Mouse (Mus musculus): ENCODE measurements around the gene Keg1. TPM values are rescaled to one million over a fixed set of nuclear protein-coding genes. Genes with fewer than 3 reads are reported as not detected.
"Not testable (repeated sequence)": the region's sequence is repeated elsewhere in the genome, so short reads cannot be mapped to it uniquely, and the experiment has no call there.

The Keg1 gene
- not detected in 2 replicates for polyA plus RNA-seq (2016; fragmentation: Nextera tagmentation; extraction: Ambion mirVana)

DNA sequence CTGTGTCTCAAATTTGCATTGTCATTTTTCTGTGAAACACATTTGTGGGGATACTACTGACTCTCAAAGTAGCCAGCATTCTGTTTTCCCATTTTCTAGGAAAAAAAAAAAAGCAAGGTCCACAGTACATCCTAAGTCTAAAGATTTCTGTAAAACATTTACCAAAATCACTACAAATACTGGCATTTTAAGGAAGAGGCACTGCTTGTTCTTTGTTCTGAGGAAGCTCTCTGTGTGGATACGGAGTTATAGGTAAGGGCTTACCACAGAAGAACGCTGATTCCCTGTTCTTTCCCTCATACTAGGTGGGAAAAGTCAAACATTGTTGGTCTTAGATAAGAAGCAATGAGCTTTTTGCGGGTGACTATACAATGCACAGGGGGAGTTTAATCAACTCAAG lies at the start of gene Keg1:
TSS of gene Keg1 (plus strand) at position 197 of the 400 bp plus-strand sequence.
- Histone ChIP-seq H3K4me2 (replicated peaks) (no peak within 1 kb of the TSS), H3K4me1 (no peaks in the 10 kb centered on the region), H3K27ac (no peak within 1 kb of the TSS), H3K9ac (no peak within 1 kb of the TSS), H3K36me3 (no peaks in the 10 kb centered on the region), H3K4me3 (no peak within 1 kb of the TSS), H3K27me3 (no peaks in the 10 kb centered on the region), H3K9me3 (replicated peaks) (no peaks in the 10 kb centered on the region)
- no peak for ATAC-seq (ENCODE audit: low FRiP score)
- WGBS, result 83% methylated on average over 3 of the region's 3 CpGs

DNA sequence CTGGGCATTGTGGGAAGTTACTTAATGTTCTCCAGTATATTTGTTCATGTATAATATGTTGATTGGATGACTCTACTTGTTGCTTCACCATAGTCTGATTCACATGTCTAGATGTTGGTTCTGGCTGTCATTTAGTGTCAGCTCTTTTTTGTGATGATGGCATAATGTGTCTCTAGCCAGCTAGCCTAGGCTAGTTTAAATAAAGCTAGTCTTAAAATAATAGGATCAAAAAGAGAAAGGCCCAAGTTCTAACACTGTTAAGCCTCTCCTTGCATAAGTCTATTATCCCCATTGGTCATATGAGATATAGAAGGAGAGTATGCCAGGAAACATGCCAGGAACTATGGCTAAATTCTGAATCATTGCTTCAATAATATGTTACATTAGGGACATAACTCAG lies 46.1 kb upstream of the Keg1 start:
- Histone ChIP-seq H3K27ac (no peak overlapping the region), H3K9me3 (replicated peaks) (no peaks in the 10 kb centered on the region), H3K9ac (no peak overlapping the region), H3K4me2 (replicated peaks) (no peak overlapping the region), H3K36me3 (no peaks in the 10 kb centered on the region), H3K4me1 (no peaks in the 10 kb centered on the region), H3K4me3 (no peak overlapping the region), H3K27me3 (no peaks in the 10 kb centered on the region)
- ATAC-seq (ENCODE audit: low FRiP score), result no peak

GRCm38 (mm10) chr19:12666156-12666555 lies 29.4 kb upstream of the Keg1 start:
- Histone ChIP-seq H3K9me3 (replicated peaks) (peaks cover 6% of the 10 kb centered on the region; the same call in 1 of the 2 replicates), H3K36me3 (no peaks in the 10 kb centered on the region), H3K4me3 (no peak overlapping the region), H3K27me3 (no peaks in the 10 kb centered on the region), H3K4me2 (replicated peaks) (no peak overlapping the region), H3K27ac (no peak overlapping the region), H3K9ac (no peak overlapping the region), H3K4me1 (no peaks in the 10 kb centered on the region)
- ATAC-seq (ENCODE audit: low FRiP score), result no peak
- WGBS, result 81% methylated on average over 1 of the region's 1 CpGs

GRCm38 (mm10) chr19:12668601-12669000 lies 27.0 kb upstream of the Keg1 start:
- 95% methylated on average over 3 of the region's 3 CpGs for WGBS

GRCm38 (mm10) chr19:12670139-12670538 lies 25.4 kb upstream of the Keg1 start, which contains the start of gene Olfr1442:
TSS of gene Olfr1442 (plus strand) at chr19:12670439.
- Histone ChIP-seq H3K4me1 (no peaks in the 10 kb centered on the region), H3K27ac (no peak within 1 kb of the TSS), H3K4me2 (replicated peaks) (no peak within 1 kb of the TSS), H3K9me3 (replicated peaks) (no peaks in the 10 kb centered on the region), H3K36me3 (no peaks in the 10 kb centered on the region), H3K27me3 (no peaks in the 10 kb centered on the region), H3K9ac (no peak within 1 kb of the TSS), H3K4me3 (no peak within 1 kb of the TSS)
- ATAC-seq (ENCODE audit: low FRiP score), result no peak

More at GRCm38 (mm10) chr19:12668601-12669000, 27.0 kb upstream of the Keg1 start:
- H3K36me3 ChIP-seq; H3K4me1 ChIP-seq; H3K27me3 ChIP-seq; H3K9me3 ChIP-seq (replicated peaks); H3K9ac ChIP-seq; H3K4me3 ChIP-seq; ATAC-seq (ENCODE audit: low FRiP score); H3K4me2 ChIP-seq (replicated peaks); H3K27ac ChIP-seq: not testable (repeated sequence)

DNA sequence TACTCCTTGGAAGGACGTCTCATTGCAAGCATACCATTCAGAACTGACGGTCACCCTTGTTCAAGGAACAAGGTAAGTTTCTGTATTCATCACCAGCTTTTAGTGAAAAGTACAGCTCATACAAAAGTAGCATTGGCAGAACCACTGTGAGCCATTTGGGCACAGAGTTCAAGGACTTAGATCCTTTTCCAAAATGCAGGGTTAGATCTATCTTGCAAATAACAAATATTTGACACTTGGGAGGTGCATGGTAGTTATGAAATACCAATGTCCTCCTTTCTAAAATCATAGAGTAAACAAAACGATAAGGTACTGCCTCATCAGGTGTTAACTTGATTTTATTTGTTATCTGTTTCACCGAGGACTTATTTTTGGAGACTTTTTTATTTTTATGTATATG lies 24.5 kb upstream of the Keg1 start:
- Histone ChIP-seq H3K4me1 (no peaks in the 10 kb centered on the region), H3K27me3 (no peaks in the 10 kb centered on the region), H3K9ac (no peak overlapping the region), H3K4me2 (replicated peaks) (no peak overlapping the region), H3K9me3 (replicated peaks) (no peaks in the 10 kb centered on the region), H3K27ac (no peak overlapping the region), H3K4me3 (no peak overlapping the region), H3K36me3 (no peaks in the 10 kb centered on the region)
- no peak for ATAC-seq (ENCODE audit: low FRiP score)
- 92% methylated on average over 4 of the region's 4 CpGs for WGBS

- Histone ChIP-seq H3K9me3 (replicated peaks) (no peaks in the 10 kb centered on the region), H3K36me3 (no peaks in the 10 kb centered on the region), H3K27ac (no peak within 1 kb of the TSS), H3K4me1 (no peaks in the 10 kb centered on the region), H3K4me2 (replicated peaks) (no peak within 1 kb of the TSS), H3K4me3 (no peak within 1 kb of the TSS), H3K27me3 (no peaks in the 10 kb centered on the region), H3K9ac (no peak within 1 kb of the TSS)
- WGBS, result 66% methylated on average over 3 of the region's 3 CpGs
- ATAC-seq (ENCODE audit: low FRiP score), result no peak
Measured at GRCm38 (mm10) chr19:12677812-12678211, 17.8 kb upstream of the Keg1 start, which contains the start of gene Olfr1443. TSS of gene Olfr1443 (plus strand) at chr19:12678112.

GRCm38 (mm10) chr19:12684638-12685037 lies 10.9 kb upstream of the Keg1 start:
- no peaks in the 10 kb centered on the region for H3K27me3 ChIP-seq
- no peak overlapping the region for H3K9ac ChIP-seq
- no peaks in the 10 kb centered on the region for H3K4me1 ChIP-seq
- no peaks in the 10 kb centered on the region for H3K9me3 ChIP-seq (replicated peaks)
- no peak overlapping the region for H3K4me2 ChIP-seq (replicated peaks)
- H3K27ac ChIP-seq, result no peak overlapping the region
- no peak for ATAC-seq (ENCODE audit: low FRiP score)
- H3K36me3 ChIP-seq, result no peaks in the 10 kb centered on the region
- no peak overlapping the region for H3K4me3 ChIP-seq

DNA sequence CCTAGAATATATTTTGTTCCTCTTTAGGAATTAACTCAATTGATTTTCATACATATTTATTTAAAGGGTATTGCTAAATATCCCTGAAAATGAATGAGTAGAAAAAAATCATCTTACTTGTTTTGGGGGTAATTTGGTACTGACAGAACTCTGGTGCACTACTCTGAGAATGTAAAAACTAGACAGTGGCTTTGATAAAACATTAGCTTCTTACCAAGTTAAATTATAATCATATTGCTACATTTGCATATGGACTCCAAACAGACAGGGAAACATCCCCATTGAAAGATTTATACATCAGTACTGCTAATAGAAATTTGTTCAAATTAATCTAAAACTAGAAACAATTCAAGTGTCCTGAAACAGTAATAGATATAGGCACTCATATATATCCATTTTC lies 10.4 kb upstream of the Keg1 start:
- no peak overlapping the region for H3K9ac ChIP-seq
- ATAC-seq (ENCODE audit: low FRiP score), result no peak
- H3K4me3 ChIP-seq, result no peak overlapping the region
- H3K4me1 ChIP-seq, result no peaks in the 10 kb centered on the region
- H3K27me3 ChIP-seq, result no peaks in the 10 kb centered on the region
- H3K27ac ChIP-seq, result no peak overlapping the region
- H3K9me3 ChIP-seq (replicated peaks), result no peaks in the 10 kb centered on the region
- H3K4me2 ChIP-seq (replicated peaks), result no peak overlapping the region
- H3K36me3 ChIP-seq, result no peaks in the 10 kb centered on the region

- H3K4me3 ChIP-seq, result no peak overlapping the region
- no peak overlapping the region for H3K4me2 ChIP-seq (replicated peaks)
- H3K27ac ChIP-seq, result no peak overlapping the region
- no peaks in the 10 kb centered on the region for H3K36me3 ChIP-seq
- ATAC-seq (ENCODE audit: low FRiP score), result no peak
- H3K4me1 ChIP-seq, result no peaks in the 10 kb centered on the region
- H3K9ac ChIP-seq, result no peak overlapping the region
- H3K27me3 ChIP-seq, result no peaks in the 10 kb centered on the region
- H3K9me3 ChIP-seq (replicated peaks), result no peaks in the 10 kb centered on the region
Measured at GRCm38 (mm10) chr19:12696221-12696620, 635 bp downstream of the Keg1 start.

GRCm38 (mm10) chr19:12708458-12708857 lies 12.9 kb downstream of the Keg1 start:
- no peaks in the 10 kb centered on the region for H3K9me3 ChIP-seq (replicated peaks)
- no peak overlapping the region for H3K27ac ChIP-seq
- no peak for ATAC-seq (ENCODE audit: low FRiP score)
- WGBS, result 82% methylated on average over 2 of the region's 2 CpGs
- no peaks in the 10 kb centered on the region for H3K36me3 ChIP-seq
- H3K4me3 ChIP-seq, result no peak overlapping the region
- H3K9ac ChIP-seq, result no peak overlapping the region
- no peak overlapping the region for H3K4me2 ChIP-seq (replicated peaks)
- H3K27me3 ChIP-seq, result no peaks in the 10 kb centered on the region
- H3K4me1 ChIP-seq, result no peaks in the 10 kb centered on the region

DNA sequence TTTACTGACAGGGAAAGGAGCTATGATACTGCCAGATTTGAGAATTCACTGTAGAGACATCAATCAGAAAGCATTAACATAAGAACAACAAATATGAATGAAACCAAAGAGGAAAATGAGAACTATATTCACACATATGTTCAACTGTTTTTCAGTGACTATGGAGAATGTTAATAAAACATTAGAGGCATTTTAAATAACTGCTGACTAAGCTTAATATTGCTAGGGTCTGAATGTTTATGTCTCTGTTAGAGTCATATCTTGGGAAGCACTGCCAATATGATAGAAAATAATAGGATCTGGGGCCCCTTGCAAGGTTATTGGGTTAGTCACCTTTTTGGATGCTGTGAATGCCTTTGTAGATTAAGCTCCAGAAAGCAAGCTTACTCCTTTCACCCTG lies 13.4 kb downstream of the Keg1 start:
- no peak overlapping the region for H3K4me2 ChIP-seq (replicated peaks)
- H3K9ac ChIP-seq, result no peak overlapping the region
- ATAC-seq (ENCODE audit: low FRiP score), result no peak
- H3K4me3 ChIP-seq, result no peak overlapping the region
- no peaks in the 10 kb centered on the region for H3K4me1 ChIP-seq
- H3K27me3 ChIP-seq, result no peaks in the 10 kb centered on the region
- no peak overlapping the region for H3K27ac ChIP-seq
- no peaks in the 10 kb centered on the region for H3K36me3 ChIP-seq
- H3K9me3 ChIP-seq (replicated peaks), result no peaks in the 10 kb centered on the region

DNA sequence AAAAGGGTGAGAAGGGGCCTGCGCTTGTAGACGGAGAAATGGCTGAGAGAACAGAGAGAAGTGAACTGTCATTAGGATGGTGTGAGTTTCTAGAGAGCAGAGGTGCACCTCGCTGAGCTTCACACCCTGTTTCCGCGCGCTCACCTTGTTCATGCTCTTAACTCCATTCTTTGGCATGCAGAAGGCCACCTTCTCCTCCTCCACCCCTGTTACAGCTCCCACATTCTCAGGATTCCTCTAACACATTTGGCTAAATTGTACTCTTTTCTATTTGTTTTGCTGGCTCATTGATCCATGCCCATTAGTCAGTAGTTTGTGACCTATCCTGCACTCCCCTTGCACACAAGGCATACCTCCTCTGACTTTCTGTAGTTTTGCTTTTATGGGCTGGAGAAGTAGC lies 23.6 kb downstream of the Keg1 start:
- no peaks in the 10 kb centered on the region for H3K36me3 ChIP-seq
- no peaks in the 10 kb centered on the region for H3K27me3 ChIP-seq
- no peak overlapping the region for H3K4me2 ChIP-seq (replicated peaks)
- no peak overlapping the region for H3K9ac ChIP-seq
- no peak overlapping the region for H3K27ac ChIP-seq
- no peaks in the 10 kb centered on the region for H3K4me1 ChIP-seq
- no peaks in the 10 kb centered on the region for H3K9me3 ChIP-seq (replicated peaks)
- no peak for ATAC-seq (ENCODE audit: low FRiP score)
- WGBS, result 82% methylated on average over 6 of the region's 6 CpGs
- H3K4me3 ChIP-seq, result no peak overlapping the region

- H3K36me3 ChIP-seq, result no peaks in the 10 kb centered on the region
- no peaks in the 10 kb centered on the region for H3K27me3 ChIP-seq
- no peaks in the 10 kb centered on the region for H3K4me1 ChIP-seq
- no peak overlapping the region for H3K4me2 ChIP-seq (replicated peaks)
- H3K4me3 ChIP-seq, result no peak overlapping the region
- H3K27ac ChIP-seq, result no peak overlapping the region
- no peak overlapping the region for H3K9ac ChIP-seq
- WGBS, result 70% methylated on average over 2 of the region's 2 CpGs
- H3K9me3 ChIP-seq (replicated peaks), result no peaks in the 10 kb centered on the region
- no peak for ATAC-seq (ENCODE audit: low FRiP score)
Measured at GRCm38 (mm10) chr19:12720463-12720862, 24.9 kb downstream of the Keg1 start.

Data from hindbrain, embryonic 12.5 days (tissue).